12 mouse cellular contexts compared by ENCODE assay signal in genomic region chr11:85850233-85850632, GRCm38 (mm10). TPM values are rescaled to one million over a fixed set of nuclear protein-coding genes. Genes with fewer than 3 reads are reported as not detected.
DNase-seq lines count a peak whose midpoint lies in the region; ATAC-seq and TF ChIP-seq lines count a peak whose summit lies in the region.
"Had no signal": no experiment of that assay in that cellular context is flagged by ENCODE, and none has a peak within 500 bp of the region (broad histone marks: within the 10 kb centered on the region; RNA-seq: fewer than 3 reads in every experiment).

Gene Gm11444, minus strand, starts transcription at chr11:85850333.

- no peaks in the 10 kb centered on the region for H3K36me3 ChIP-seq in kidney, embryonic 14.5 days (ENCODE audit: control insufficient read depth, insufficient read depth, low read length)
- no peaks in the 10 kb centered on the region for H3K36me3 ChIP-seq in embryonic facial prominence, embryonic 10.5 days (replicated peaks)
- no peaks in the 10 kb centered on the region for H3K36me3 ChIP-seq in forebrain, embryonic 16.5 days (ENCODE audit: control insufficient read depth, insufficient read depth)
- no peaks in the 10 kb centered on the region for H3K36me3 ChIP-seq in limb, embryonic 15.5 days

- TF ChIP-seq CTCF in cerebellum, adult 2 months (IDR thresholded peaks at IDR 0.05; ENCODE audit: borderline replicate concordance, insufficient read depth, low read depth, low read length), result no peak
- TF ChIP-seq CTCF in left cerebral cortex, adult 2 months (IDR thresholded peaks at IDR 0.05), result no peak

- no peak for DNase-seq in kidney, postnatal 14 days
- no peak for DNase-seq in embryonic facial prominence, embryonic 10.5 days (ENCODE audit: low spot score)
- no peak for DNase-seq in cerebellum, adult 2 months
- no peak for DNase-seq in left cerebral cortex, adult 2 months (ENCODE audit: extremely low spot score in 1 of 2, low spot score in 2 of 2)
- DNase-seq: gastrocnemius, postnatal 36 days; right cerebral cortex, postnatal 25 days had no signal

- H3K4me2 ChIP-seq in kidney, embryonic 14.5 days (replicated peaks; ENCODE audit: low read depth, low read length), result peak within 1 kb of the TSS; percentile 48; the same call in 1 of the 2 replicates
- peak within 1 kb of the TSS; percentile 62; the same call in 1 of the 2 replicates for H3K4me2 ChIP-seq in forebrain, embryonic 16.5 days (ENCODE audit: low read length)
- H3K4me2 ChIP-seq in limb, embryonic 15.5 days, result peak within 1 kb of the TSS; percentile 43; the same call in 1 of the 2 replicates

- H3K9ac ChIP-seq in kidney, embryonic 14.5 days (ENCODE audit: low read depth, low read length), result no peak within 1 kb of the TSS
- H3K9ac ChIP-seq in forebrain, embryonic 16.5 days (replicated peaks; ENCODE audit: low read depth, low read length), result no peak within 1 kb of the TSS
- H3K9ac ChIP-seq in limb, embryonic 15.5 days, result no peak within 1 kb of the TSS

- no peak within 1 kb of the TSS for H3K27ac ChIP-seq in kidney, embryonic 14.5 days (ENCODE audit: low read depth, low read length)
- no peak within 1 kb of the TSS for H3K27ac ChIP-seq in embryonic facial prominence, embryonic 10.5 days (replicated peaks)
- no peak within 1 kb of the TSS for H3K27ac ChIP-seq in forebrain, embryonic 16.5 days (ENCODE audit: low read length)
- H3K27ac ChIP-seq in limb, embryonic 15.5 days, result no peak within 1 kb of the TSS
- no peak within 1 kb of the TSS for H3K27ac ChIP-seq in cerebellum, adult 2 months (ENCODE audit: insufficient read depth, low read length)
- no peak within 1 kb of the TSS for H3K27ac ChIP-seq in left cerebral cortex, adult 2 months

- no peak within 1 kb of the TSS for H3K4me3 ChIP-seq in kidney, embryonic 14.5 days (ENCODE audit: low read length)
- peak within 1 kb of the TSS; percentile 53 for H3K4me3 ChIP-seq in embryonic facial prominence, embryonic 10.5 days
- no peak within 1 kb of the TSS; the same call in 1 of the 2 replicates for H3K4me3 ChIP-seq in forebrain, embryonic 16.5 days (replicated peaks; ENCODE audit: low read length)
- no peak within 1 kb of the TSS for H3K4me3 ChIP-seq in limb, embryonic 15.5 days
- H3K4me3 ChIP-seq in cerebellum, adult 2 months (replicated peaks; ENCODE audit: insufficient read depth, low read depth, low read length), result no peak within 1 kb of the TSS
- H3K4me3 ChIP-seq in left cerebral cortex, adult 2 months, result no peak within 1 kb of the TSS

- no peak for ATAC-seq in kidney, embryonic 14.5 days (ENCODE audit: low FRiP score, low TSS enrichment)
- no peak for ATAC-seq in forebrain, embryonic 16.5 days
- no peak for ATAC-seq in limb, embryonic 15.5 days (ENCODE audit: insufficient number of reproducible peaks, low FRiP score, low TSS enrichment, low read depth)
- no peak for ATAC-seq in erythroblast, adult 5-6 weeks (replicated peaks; ENCODE audit: low FRiP score, poor library complexity, severe bottlenecking)

- no peaks in the 10 kb centered on the region for H3K27me3 ChIP-seq in kidney, embryonic 14.5 days (ENCODE audit: control insufficient read depth, insufficient read depth, low read length)
- peaks cover 44% of the 10 kb centered on the region for H3K27me3 ChIP-seq in embryonic facial prominence, embryonic 10.5 days (replicated peaks; ENCODE audit: low read depth, poor library complexity, severe bottlenecking)
- H3K27me3 ChIP-seq in forebrain, embryonic 16.5 days (replicated peaks; ENCODE audit: control insufficient read depth, insufficient read depth, low read length), result peaks cover 16% of the 10 kb centered on the region
- peaks cover 12% of the 10 kb centered on the region for H3K27me3 ChIP-seq in limb, embryonic 15.5 days
- no peaks in the 10 kb centered on the region for H3K27me3 ChIP-seq in cerebellum, adult 2 months (ENCODE audit: control insufficient read depth, insufficient read depth, low read length)

- H3K4me1 ChIP-seq in kidney, embryonic 14.5 days (ENCODE audit: control insufficient read depth, insufficient read depth, low read length), result peaks cover 1% of the 10 kb centered on the region
- peaks cover 12% of the 10 kb centered on the region for H3K4me1 ChIP-seq in embryonic facial prominence, embryonic 10.5 days
- H3K4me1 ChIP-seq in forebrain, embryonic 16.5 days (replicated peaks; ENCODE audit: control insufficient read depth, insufficient read depth, low read length), result peaks cover 4% of the 10 kb centered on the region
- peaks cover 2% of the 10 kb centered on the region; the same call in 1 of the 2 replicates for H3K4me1 ChIP-seq in limb, embryonic 15.5 days
- H3K4me1 ChIP-seq in cerebellum, adult 2 months (ENCODE audit: control insufficient read depth, insufficient read depth, low read length), result no peaks in the 10 kb centered on the region

- H3K9me3 ChIP-seq in kidney, embryonic 14.5 days (ENCODE audit: control insufficient read depth, low read length), result no peaks in the 10 kb centered on the region
- no peaks in the 10 kb centered on the region for H3K9me3 ChIP-seq in embryonic facial prominence, embryonic 10.5 days
- no peaks in the 10 kb centered on the region for H3K9me3 ChIP-seq in forebrain, embryonic 16.5 days (ENCODE audit: control insufficient read depth, low read length)
- no peaks in the 10 kb centered on the region for H3K9me3 ChIP-seq in limb, embryonic 15.5 days

- 87% methylated on average over 6 of the region's 6 CpGs for WGBS in kidney, embryonic 14.5 days
- WGBS in embryonic facial prominence, embryonic 10.5 days, result 89% methylated on average over 6 of the region's 6 CpGs
- WGBS in forebrain, embryonic 16.5 days, result 88% methylated on average over 6 of the region's 6 CpGs
- 86% methylated on average over 6 of the region's 6 CpGs for WGBS in limb, embryonic 15.5 days
- 91% methylated on average over 6 of the region's 6 CpGs for WGBS in cerebellum, adult 2 months

- intact Hi-C loops in left cerebral cortex, adult 2 months (cut with DNase I), result no loop called here

- TF ChIP-seq POLR2A in cerebellum, adult 2 months (IDR thresholded peaks at IDR 0.05; ENCODE audit: borderline replicate concordance, insufficient read depth, low read length), result no peak

RNA-seq across cellular contexts. Expression of gene Gm11444, which starts in this region (rescaled TPM):
- not detected in 2 replicates for polyA plus RNA-seq in kidney, embryonic 14.5 days (2014; fragmentation: Nextera tagmentation; extraction: Ambion mirVana)
- not detected in 2 replicates for polyA plus RNA-seq in embryonic facial prominence, embryonic 10.5 days (2016; fragmentation: Nextera tagmentation; extraction: Ambion mirVana)
- polyA plus RNA-seq in forebrain, embryonic 16.5 days (2015; fragmentation: Nextera tagmentation; extraction: Ambion mirVana), result not detected in 2 replicates
- not detected in 2 replicates for polyA plus RNA-seq in limb, embryonic 15.5 days (2015; fragmentation: Nextera tagmentation; extraction: Ambion mirVana)
- polyA plus RNA-seq in cerebellum, adult 2 months (2012; rRNA removed), result not detected in 2 replicates
- total RNA-seq in left cerebral cortex, adult 2 months (2021), result not detected
- total RNA-seq in erythroblast, adult 5-6 weeks (2015; ENCODE audit: low replicate concordance), result not detected in 2 replicates
- total RNA-seq in erythroblast, adult 5-6 weeks (2017; ENCODE audit: low replicate concordance), result not detected in 2 replicates
- total RNA-seq: gastrocnemius, postnatal 36 days had no signal
- polyA plus RNA-seq: large intestine, adult 2 months; liver, embryonic 11.5 days had no signal
